Mouse (Mus musculus) liver, adult (tissue): ENCODE measurements around the gene Lgr4.

Experiments used
- GATA4 ChIP-seq: IDR thresholded peaks from 2 replicates; pipeline ENCODE4 v1.6.1; 2014; ENCODE audit warnings: mild to moderate bottlenecking, low read length; ENCODE audit not compliant: insufficient replicate concordance

Gene Lgr4

DNA sequence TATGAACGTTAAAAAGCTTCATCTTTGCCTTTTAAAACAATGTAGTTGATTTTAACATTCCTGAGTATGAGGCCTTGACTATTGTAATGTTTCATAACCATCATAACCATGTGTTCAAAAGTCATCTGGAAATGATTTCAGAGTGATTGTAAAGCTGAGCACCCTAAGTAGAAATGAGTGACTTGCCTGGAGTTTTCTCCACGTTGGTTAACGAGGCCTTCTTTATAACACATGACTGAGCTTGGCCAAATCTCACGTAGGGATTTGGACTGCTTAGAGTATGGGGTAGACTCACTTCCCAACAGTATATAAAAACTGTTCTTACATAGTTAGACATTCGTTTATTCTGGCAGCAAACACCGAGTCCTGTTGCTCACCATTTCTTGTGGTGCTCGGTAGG is 55.5 kb downstream of the Lgr4 start:
- TF ChIP-seq GATA4: no peak

DNA sequence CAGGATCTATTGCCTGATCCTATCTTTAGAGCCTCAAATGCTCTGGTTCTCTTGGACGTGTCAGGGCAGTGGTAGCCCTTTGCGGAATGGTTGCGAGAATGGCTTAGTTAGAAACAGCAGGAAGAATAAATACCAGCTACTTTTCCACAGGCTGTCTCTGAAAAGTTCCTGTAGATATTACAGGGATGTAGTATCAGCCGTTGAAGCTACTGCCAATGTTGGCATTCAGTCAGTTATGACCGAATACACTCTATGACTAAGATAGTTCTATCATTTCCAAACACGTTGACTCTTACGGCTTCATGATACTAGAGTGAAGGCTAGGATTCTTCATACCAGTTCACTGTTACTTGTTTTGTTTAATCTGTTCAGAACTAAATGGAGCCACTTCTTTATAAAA is 57.4 kb downstream of the Lgr4 start:
- TF ChIP-seq GATA4: no peak

DNA sequence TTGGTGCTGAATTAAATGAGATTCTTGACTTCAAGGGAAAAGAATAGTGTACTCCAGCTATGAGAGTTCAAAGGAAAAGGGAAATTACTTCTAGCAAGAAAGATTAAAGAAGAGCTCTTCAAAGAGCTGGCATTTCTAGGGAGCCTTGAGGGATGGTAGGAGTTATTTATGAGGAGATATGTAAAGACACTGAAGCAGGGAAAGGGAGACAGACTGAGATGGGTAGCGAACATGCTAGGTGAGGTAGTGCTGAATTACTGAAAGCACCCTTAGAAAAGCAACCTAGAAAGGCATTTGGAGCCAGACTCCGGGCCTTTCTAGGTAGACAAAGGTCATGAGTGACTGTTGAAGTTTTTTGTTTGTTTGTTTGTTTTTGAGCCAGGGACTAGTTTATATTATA is 58.7 kb downstream of the Lgr4 start:
- TF ChIP-seq GATA4: no peak

DNA sequence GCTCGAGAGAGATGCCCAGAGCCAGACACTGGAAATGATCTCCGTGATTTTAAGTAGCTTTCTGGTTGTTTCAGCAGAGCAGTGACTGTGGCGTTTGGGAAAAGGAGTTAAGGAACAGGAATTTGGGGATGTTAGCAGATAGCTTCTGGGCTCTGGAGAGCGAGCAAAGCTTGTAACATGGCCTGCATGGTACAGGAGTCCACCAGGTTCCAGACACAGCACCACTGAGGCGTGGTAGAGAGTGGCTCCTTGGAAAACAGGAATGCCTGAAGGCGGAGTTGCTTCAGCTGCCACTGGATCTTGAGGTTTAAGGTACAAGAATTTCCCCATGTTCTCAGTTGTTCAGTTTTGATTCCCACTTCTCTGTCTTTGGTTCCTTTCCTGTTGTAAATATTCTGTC is 59.9 kb downstream of the Lgr4 start:
- TF ChIP-seq GATA4: no peak

DNA sequence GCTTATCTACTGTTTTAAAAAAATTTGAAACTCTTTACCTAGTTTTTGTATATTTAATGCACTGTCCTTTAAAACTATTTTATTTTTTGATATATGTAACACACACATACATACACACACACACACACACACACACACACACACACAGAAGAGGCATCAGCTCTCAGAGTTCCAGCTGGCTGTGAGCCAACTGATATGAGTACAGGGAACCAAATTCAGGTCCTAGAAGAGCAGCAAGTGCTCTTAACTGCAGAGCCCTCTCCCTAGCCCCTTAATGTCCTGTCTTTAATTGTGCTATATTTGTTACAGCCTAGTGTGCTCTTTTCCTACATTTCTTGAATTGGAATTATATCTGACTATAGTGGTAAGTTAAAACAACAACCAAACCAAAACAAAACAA is 61.8 kb downstream of the Lgr4 start:
- no peak; the same call in 1 of the 2 replicates for TF ChIP-seq GATA4

DNA sequence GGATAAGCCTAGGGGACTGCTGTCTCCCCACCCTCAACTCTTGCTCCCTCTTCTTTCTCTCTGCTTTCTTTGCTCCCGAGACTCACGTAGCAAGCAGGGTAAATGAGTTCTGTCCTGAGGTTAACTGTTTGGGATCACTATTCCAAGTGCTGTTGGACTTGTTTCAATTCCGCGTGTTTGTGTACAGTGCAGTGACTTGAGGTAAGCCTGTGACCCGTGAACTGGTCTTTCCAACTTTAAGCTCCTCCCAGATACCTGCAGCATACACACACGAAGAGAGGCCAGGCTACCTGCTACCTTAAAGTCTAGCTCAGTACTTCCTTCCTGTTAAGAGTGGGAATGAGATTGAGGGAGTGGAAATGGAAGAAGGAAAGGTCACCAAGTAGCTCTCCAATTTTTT is 66.0 kb downstream of the Lgr4 start:
- no peak for TF ChIP-seq GATA4

DNA sequence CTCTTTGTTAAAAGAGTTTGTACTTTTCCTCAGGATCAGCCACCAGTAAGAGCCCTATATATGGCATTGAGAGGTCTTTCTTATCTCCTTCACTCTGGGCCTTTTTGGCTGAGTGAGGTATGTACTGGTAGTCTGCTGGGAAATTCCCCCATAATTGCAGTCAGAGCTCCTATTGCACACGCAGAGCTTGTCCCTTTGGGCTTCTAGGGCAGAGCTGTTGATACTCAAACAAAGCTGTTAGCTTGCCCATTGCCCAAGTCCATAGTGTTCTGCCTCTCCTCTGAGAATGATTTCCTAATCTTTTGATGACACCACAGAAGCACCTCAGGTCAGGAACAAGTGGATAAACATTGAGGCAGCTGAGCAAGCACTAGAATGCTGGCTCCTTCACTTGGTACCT is 67.5 kb downstream of the Lgr4 start:
- no peak; the same call in 1 of the 2 replicates for TF ChIP-seq GATA4

DNA sequence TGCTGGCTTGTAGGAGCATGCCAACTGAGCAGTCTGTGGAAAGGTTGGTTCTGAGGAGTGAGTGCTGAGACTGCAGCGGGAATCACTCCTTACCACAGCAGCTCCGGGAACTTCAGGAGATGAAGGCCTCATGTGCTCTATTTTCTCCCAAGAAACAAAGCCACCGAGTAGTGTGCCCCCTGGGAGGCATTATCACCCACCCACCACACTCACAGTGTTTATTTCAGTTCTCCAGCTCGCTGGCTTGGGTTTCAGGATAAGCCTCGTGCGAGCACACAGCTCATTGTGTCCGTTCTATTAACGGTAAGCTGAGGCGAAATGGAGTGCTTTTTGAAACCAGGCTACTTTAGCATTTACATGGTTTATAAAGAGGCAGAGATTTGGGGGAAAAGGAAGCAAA is 68.1 kb downstream of the Lgr4 start:
- no peak for TF ChIP-seq GATA4

DNA sequence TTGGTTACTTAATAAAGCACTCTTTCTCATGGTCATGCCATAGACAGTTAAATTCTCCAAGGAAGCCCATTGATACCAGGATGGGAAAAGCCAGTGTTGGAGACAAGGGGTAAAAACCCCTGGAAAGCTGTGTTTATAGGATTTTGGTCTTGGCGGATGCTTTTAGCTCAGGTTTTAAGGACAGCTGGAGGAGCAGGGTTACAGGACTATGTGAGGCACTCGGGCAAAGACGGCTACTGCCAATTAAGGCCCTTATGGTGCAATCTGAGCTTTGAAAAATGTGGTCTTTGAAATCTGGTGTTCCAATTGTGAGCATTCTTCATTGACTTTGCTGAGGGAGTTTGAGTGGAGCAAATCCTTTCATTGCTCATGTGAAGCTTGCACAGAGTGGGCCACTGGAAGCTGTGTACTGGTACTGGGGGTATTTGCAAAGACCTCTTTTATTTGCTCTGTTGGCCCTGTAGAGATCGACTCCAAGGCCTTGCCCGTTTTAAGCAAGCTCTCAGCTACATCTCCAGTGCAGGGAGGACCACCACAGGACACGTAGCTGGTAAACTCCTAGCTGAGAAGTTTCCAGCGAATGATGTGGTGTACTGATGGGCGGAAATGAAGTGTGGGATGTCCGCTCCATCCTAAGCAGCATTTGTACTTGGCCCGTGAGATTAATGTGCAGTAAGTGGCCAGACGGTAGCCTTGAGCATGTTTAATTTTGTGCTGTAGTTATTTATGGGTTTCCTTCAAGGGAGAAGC is 68.8 kb downstream of the Lgr4 start:
- no peak for TF ChIP-seq GATA4

DNA sequence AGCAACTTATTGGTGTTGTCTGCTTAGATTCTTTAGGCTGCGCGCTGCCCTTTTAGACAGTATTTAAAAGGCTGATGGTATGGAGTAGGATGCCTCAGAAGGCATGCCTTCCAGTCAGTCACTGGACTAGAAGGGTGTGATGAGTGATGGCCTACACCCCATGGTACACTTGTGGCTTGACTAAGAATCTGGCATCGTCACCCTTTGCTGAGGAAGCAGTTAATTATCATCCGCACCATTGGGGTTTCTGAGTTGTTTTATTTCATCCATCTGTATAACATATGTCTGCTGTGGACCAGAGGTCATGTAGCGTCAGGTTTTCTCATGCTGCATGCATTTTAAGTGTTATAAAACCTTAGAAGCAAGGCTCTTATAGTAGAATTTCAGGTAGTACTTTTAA is 70.5 kb downstream of the Lgr4 start:
- no peak for TF ChIP-seq GATA4

DNA sequence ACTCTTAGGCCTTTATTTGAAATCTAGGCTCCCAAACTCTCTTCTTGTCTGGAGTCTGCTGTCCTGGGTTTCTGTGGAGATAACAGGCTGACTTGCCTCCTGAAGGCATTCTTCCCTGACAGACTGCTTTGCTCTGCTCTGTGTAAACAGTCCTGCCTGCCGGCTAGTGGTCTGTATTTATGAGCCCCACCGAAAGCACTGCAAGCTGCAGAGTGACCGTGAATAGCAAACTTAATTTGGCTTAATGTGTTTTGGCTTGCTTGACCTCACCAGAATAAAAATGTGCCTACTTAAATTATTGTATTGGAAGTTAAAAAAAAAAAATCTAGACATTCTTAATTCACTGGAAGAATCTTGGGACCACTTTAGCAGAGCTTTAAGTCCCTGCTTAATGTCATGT is 71.7 kb downstream of the Lgr4 start:
- TF ChIP-seq GATA4: no peak

DNA sequence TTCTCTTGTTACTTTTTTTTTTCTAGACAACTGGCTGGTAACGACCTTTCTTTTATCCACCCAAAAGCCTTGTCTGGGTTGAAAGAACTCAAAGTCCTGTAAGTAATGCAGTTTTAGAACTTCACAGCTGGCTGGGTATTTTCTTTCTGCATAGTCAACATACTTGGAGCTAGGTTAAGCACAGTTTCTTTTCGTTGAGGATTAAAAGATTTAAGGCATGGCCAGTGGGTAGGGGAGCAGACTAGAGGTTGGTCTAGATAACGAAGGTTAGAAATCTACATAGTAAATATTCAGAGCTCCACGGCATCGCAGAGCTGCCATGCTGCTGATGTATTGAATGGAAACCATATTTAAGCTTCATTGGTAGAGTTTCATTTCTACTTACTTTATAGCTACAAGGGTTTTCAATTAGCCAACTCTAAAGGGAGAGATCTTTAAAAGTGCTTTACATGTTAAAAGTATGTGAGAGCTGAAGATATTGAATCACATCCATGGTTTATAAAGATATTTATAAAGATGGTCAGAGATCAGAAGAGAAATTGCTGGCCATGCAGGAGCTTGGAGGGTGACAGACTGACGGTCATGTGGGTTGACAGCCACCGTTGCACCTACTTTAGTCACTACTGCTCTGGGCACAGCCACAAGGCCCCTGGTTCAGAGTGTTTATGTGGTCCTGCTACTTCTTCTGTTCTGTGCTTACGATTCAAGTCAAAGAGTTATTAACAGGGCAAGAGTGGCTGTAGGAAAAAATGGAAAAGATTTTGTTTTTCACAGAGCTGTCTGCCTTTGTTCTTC is 72.4 kb downstream of the Lgr4 start:
- TF ChIP-seq GATA4: no peak

DNA sequence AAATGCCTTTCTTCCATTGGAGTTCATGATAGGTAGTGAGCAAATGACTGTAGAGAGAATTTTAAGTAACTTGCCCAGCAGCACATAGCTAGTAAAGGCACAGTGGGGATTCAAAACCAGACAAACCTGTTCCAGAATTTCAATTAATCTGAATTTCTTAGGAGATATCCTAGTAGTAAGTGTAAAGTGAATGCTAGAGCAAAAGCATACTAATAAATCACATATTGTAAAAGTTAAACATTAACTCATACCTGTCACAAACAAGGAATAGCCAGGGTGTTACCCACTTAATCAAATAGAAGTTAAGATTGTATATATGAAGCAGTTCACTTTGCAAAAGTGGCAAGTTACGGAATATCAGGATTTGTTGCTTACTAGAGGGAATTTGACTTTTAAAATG is 74.3 kb downstream of the Lgr4 start:
- TF ChIP-seq GATA4: no peak

DNA sequence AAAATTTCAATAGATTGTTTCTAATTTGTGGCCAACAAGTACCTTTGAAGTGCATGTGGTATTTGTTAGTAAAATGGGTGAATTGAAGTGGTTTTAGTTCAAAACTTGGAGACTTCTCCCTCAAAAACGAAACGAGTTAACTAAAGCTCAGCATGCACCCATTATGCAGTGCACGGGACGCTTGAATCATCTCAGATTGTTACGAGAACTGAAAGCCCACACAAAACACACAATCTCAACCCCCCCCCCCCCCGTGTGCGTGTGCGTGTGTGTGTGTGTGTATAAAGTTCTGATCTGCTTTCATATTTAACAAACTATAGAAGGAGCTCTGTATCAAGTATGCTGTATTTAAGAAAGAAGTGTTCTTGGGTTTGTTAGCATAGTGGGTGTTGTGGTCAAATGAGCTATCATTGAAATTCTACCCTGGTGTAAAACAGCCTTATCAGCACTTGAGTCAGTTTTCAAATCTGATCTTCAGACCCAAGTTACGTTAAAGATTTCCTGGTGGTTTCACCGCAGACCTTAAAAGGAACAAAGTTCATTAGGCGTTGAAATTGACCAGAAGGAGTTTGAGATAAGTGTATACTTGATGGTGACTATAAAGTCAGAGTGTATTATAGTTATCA is 75.1 kb downstream of the Lgr4 start:
- TF ChIP-seq GATA4: no peak

DNA sequence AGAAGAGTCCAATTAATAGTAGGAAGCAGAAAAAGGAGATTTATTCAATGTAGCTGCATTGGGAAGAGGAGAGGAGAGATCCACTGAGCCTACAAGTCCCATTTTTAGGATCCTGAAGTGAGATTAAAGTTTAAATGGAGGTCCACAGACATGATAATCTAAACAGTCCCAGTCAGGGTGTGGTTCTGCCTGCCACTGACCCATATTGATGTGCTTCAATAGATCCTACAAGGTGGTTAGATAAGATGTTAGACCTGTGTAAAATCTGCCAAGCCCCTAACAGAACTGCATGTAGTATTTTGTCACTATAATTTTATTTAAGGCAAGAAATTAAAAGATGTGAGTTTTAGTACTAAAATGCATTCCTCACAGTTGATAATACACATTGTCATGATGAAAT is 76.0 kb downstream of the Lgr4 start:
- TF ChIP-seq GATA4: no peak

DNA sequence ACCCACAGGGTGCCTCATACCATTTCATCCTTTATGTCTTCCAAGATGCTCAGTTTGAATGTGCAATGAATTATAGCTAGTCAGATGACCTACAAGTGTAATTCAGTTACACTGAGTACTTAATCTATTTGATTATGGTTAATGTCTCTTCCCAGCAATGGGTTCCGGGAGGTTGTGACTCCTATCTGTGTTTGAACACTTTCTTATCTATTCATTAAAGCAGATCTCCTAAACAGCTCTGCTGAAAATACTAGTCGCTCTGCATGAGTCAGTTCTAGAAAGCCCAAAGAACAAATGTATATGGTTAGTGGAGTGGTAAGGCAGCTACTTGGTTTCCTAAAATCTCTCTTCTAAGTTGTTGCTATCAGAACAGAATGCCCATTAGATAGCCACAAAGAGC is 77.6 kb downstream of the Lgr4 start:
- TF ChIP-seq GATA4: no peak

DNA sequence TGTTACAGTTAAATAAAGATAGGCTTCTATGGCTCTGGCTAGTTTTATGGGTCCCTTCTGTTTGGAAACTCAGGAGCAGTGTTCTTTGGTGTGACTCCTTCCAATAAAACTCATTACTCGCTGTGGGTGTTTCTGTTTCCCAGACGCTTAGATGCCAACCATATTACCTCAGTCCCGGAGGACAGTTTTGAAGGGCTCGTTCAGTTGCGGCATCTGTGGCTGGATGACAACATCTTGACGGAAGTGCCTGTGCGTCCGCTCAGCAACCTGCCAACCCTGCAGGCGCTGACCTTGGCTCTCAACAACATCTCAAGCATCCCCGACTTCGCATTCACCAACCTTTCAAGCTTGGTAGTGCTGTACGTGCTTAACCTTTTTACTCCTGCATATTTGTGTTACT is 79.0 kb downstream of the Lgr4 start:
- no peak for TF ChIP-seq GATA4

DNA sequence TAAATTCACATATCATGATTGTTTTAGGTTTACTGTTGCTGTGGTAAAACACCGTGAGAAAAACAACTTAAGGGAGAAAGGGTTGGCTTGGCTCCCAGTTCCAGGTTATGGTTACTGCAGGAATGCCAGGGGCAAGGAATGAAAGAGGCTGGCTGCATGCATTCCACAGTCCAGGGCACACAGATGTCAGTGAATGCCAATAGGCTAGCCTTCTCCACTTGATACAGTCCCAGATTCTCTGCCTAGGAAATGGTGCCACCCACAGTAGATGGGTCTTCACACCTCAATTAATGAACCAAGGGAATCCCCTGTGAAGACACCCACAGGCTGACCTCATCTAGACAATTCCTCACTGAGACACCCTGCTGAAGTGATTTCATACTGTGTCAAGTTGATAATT is 87.2 kb downstream of the Lgr4 start:
- no peak for TF ChIP-seq GATA4
